Mouse (Mus musculus): ENCODE measurements around the gene Psma7. TPM values are rescaled to one million over a fixed set of nuclear protein-coding genes. Genes with fewer than 3 reads are reported as not detected.

Gene Psma7
- polyA plus RNA-seq (2012; rRNA removed) (259 and 298 TPM in 2 replicates), polyA plus RNA-seq (2014; fragmentation: Nextera tagmentation; extraction: Ambion mirVana) (501 and 620 TPM in 2 replicates)

DNA sequence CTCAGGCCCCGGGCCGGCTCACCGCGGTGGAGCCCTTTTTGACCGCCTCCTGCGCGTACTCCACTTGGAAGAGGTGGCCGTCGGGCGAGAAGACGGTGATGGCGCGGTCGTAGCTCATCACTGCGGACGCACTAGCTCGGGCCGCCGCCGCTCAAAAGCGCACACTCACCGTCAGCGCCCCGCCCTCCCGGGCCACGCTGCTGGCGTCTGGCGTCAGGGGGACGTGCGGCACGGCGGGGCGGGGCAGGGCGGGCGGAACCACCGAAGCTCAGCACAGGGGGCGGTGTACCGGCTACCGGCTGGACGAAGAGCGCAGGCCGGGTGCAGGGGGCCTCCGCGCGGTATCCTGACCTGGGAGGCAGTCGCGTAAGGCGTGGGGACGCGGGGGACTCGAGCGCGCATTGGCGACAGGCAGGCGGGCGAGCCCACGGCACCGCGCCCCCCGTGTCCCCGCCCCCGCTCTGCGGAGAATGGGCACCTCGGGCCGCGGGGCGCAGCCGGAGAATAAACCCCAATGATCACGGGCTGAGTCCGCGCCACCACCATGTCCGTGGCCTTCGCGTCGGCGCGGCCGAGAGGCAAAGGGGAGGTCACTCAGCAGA, at the start of gene Psma7, which contains the start of gene Ss18l1:
TSS of gene Psma7 (minus strand) at position 178 of the 602 bp plus-strand sequence.
TSS of gene Ss18l1 (plus strand) at position 254 of the 602 bp plus-strand sequence.
- Histone ChIP-seq H3K4me1 (ENCODE audit: control insufficient read depth, insufficient read depth, low read length) (peaks cover 23% of the 10 kb centered on the region), H3K27ac (replicated peaks; ENCODE audit: low read depth, low read length) (peak within 1 kb of the TSS; percentile 90), H3K36me3 (ENCODE audit: control insufficient read depth, insufficient read depth, low read length) (peaks cover 21% of the 10 kb centered on the region), H3K4me2 (replicated peaks; ENCODE audit: low read depth, low read length, severe bottlenecking) (peak within 1 kb of the TSS; percentile 88), H3K27me3 (ENCODE audit: control insufficient read depth, insufficient read depth, low read length) (no peaks in the 10 kb centered on the region), H3K9ac (ENCODE audit: low read depth, low read length, severe bottlenecking) (peak within 1 kb of the TSS; percentile 85), H3K4me3 (replicated peaks; ENCODE audit: low read length) (peak within 1 kb of the TSS; percentile 98), H3K9me3 (ENCODE audit: control insufficient read depth, low read length) (no peaks in the 10 kb centered on the region)
- DNase-seq (ENCODE audit: low spot score) (peak; percentile 86), ATAC-seq (ENCODE audit: low FRiP score, low read depth) (peak; percentile 95)
- under 1% methylated on average over 29 of the region's 78 CpGs for WGBS
- peak; percentile 43; the same call in 1 of the 2 replicates for TF ChIP-seq POLR2A (IDR thresholded peaks at IDR 0.05; ENCODE audit: borderline replicate concordance, extremely low read depth, insufficient read depth, insufficient read length)

DNA sequence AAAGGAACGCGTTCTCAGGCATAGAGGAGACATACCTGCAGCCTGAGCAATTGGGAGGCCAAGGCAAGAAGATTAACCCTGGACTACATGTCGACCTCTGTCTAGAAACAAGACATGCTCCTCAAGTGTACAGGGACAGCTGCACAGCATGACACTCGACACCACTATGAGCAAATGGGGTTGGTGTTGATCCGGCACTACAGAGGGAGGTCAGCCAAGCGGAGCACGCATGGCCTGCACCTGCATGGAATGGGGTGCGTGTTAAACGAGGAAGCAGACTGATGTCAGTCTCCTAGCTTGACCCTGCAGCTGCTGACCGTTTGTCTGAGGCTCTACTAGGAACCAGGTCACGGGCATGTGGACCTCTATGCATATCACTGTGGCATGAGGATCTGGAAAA, 48.1 kb upstream of the Psma7 start:
- Histone ChIP-seq H3K4me1 (ENCODE audit: control insufficient read depth, insufficient read depth, low read length) (no peaks in the 10 kb centered on the region), H3K27ac (replicated peaks; ENCODE audit: low read depth, low read length) (no peak overlapping the region), H3K27me3 (ENCODE audit: control insufficient read depth, insufficient read depth, low read length) (no peaks in the 10 kb centered on the region), H3K4me3 (replicated peaks; ENCODE audit: low read length) (no peak overlapping the region), H3K9me3 (ENCODE audit: control insufficient read depth, low read length) (no peaks in the 10 kb centered on the region; the same call in 1 of the 2 replicates), H3K9ac (ENCODE audit: low read depth, low read length, severe bottlenecking) (no peak overlapping the region), H3K36me3 (ENCODE audit: control insufficient read depth, insufficient read depth, low read length) (peaks cover 5% of the 10 kb centered on the region; the same call in 1 of the 2 replicates), H3K4me2 (replicated peaks; ENCODE audit: low read depth, low read length, severe bottlenecking) (no peak overlapping the region)
- WGBS = 49% methylated on average over 11 of the region's 11 CpGs
- no peak for TF ChIP-seq POLR2A (IDR thresholded peaks at IDR 0.05; ENCODE audit: borderline replicate concordance, extremely low read depth, insufficient read depth, insufficient read length)
- ATAC-seq (ENCODE audit: low FRiP score, low read depth) (no peak; the same call in 1 of the 2 replicates), DNase-seq (ENCODE audit: low spot score) (no peak)

DNA sequence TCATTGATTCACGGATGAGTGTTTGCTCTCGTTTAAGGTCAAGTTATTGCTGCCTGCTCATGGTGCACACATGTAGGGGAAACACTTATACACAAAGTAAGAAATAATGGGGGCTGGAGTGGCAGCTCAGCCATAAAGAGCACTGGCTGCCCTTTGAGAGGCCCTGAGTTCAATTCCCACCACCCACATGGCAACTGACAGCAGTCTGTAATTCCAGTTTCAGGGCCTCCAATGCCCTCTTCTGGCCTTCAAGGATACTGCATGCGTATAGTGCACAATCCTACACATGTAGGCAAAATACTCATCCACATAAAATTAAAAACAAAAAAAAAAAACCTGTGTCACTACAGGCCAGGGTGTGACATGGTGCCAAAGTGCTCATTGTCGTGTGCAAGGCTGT, 45.2 kb upstream of the Psma7 start:
- no peaks in the 10 kb centered on the region; the same call in 1 of the 2 replicates for H3K9me3 ChIP-seq (ENCODE audit: control insufficient read depth, low read length)

DNA sequence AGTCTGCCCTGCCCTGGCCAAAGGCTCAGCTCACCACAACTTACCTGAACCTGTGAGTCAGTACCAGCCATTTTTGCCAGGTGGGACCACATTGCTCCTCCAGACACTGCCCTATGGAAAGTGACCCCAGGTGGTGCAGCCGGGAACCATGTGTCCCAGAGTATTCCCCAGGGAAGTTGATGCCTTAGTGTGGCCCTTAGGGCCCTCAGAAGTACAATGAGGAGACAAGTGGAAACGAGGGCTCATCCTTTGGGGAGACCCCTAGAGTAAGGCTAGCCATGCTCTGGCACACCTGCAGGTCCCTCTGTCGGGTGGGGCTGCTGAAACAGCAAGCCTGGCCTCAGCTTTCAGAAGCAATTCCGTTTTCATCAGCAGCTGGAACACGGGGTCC, 44.4 kb upstream of the Psma7 start:
- no peaks in the 10 kb centered on the region; the same call in 1 of the 2 replicates for H3K9me3 ChIP-seq (ENCODE audit: control insufficient read depth, low read length)
- 81% methylated on average over 5 of the region's 5 CpGs for WGBS
- no peak overlapping the region for H3K9ac ChIP-seq (ENCODE audit: low read depth, low read length, severe bottlenecking)
- no peak overlapping the region for H3K27ac ChIP-seq (replicated peaks; ENCODE audit: low read depth, low read length)
- DNase-seq (ENCODE audit: low spot score) = no peak
- no peak for ATAC-seq (ENCODE audit: low FRiP score, low read depth)
- peaks cover 32% of the 10 kb centered on the region for H3K36me3 ChIP-seq (ENCODE audit: control insufficient read depth, insufficient read depth, low read length)
- H3K4me2 ChIP-seq (replicated peaks; ENCODE audit: low read depth, low read length, severe bottlenecking) = no peak overlapping the region
- H3K4me1 ChIP-seq (ENCODE audit: control insufficient read depth, insufficient read depth, low read length) = no peaks in the 10 kb centered on the region
- no peak overlapping the region for H3K4me3 ChIP-seq (replicated peaks; ENCODE audit: low read length)
- TF ChIP-seq POLR2A (IDR thresholded peaks at IDR 0.05; ENCODE audit: borderline replicate concordance, extremely low read depth, insufficient read depth, insufficient read length) = no peak
- H3K27me3 ChIP-seq (ENCODE audit: control insufficient read depth, insufficient read depth, low read length) = no peaks in the 10 kb centered on the region

More for the DNA sequence above, 45.2 kb upstream of the Psma7 start:
- Histone ChIP-seq H3K27me3 (ENCODE audit: control insufficient read depth, insufficient read depth, low read length) (no peaks in the 10 kb centered on the region), H3K27ac (replicated peaks; ENCODE audit: low read depth, low read length) (no peak overlapping the region), H3K4me3 (replicated peaks; ENCODE audit: low read length) (no peak overlapping the region), H3K4me2 (replicated peaks; ENCODE audit: low read depth, low read length, severe bottlenecking) (no peak overlapping the region), H3K36me3 (ENCODE audit: control insufficient read depth, insufficient read depth, low read length) (peaks cover 25% of the 10 kb centered on the region), H3K9ac (ENCODE audit: low read depth, low read length, severe bottlenecking) (no peak overlapping the region), H3K4me1 (ENCODE audit: control insufficient read depth, insufficient read depth, low read length) (no peaks in the 10 kb centered on the region)
- 91% methylated on average over 4 of the region's 4 CpGs for WGBS
- ATAC-seq (ENCODE audit: low FRiP score, low read depth) (no peak), DNase-seq (ENCODE audit: low spot score) (no peak)
- TF ChIP-seq POLR2A (IDR thresholded peaks at IDR 0.05; ENCODE audit: borderline replicate concordance, extremely low read depth, insufficient read depth, insufficient read length) = no peak

DNA sequence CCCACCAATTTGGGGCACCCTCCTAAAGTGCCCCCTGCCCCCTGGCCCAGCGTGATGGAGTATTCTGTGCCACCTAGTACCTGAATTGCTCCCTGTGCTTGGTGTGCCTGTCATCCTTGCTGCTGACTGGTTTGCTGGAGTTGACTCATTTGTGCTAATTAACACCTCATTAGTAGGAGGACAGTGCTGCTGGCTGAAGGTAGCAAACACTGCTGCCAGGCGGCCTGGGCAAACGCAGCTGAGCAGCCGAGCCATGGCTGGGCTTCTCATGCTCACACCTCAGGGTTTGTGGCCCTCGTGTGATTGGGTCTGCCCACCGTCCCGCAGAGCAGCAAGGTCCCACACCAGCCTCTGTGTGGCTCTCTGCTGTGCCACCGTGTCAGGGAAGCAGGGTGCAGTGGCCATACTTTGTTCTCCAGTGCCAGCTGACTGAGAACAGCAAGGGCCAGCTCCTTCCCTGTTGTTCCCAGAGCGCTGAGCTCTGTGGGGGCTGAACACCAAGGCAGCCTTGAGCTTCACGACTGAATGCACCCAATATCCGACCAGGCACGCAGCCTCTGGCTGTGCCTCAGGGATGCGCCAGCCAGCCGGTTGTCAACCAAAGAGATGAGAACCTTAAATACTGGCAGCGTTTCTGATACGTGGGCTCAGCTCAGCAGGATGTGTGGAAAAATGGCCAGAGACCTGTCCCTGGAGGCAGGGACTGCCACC, 43.8 kb upstream of the Psma7 start:
- no peaks in the 10 kb centered on the region for H3K4me1 ChIP-seq (ENCODE audit: control insufficient read depth, insufficient read depth, low read length)
- ATAC-seq (ENCODE audit: low FRiP score, low read depth) (no peak), DNase-seq (ENCODE audit: low spot score) (no peak)
- no peak overlapping the region for H3K4me2 ChIP-seq (replicated peaks; ENCODE audit: low read depth, low read length, severe bottlenecking)
- H3K27ac ChIP-seq (replicated peaks; ENCODE audit: low read depth, low read length) = no peak overlapping the region
- H3K27me3 ChIP-seq (ENCODE audit: control insufficient read depth, insufficient read depth, low read length) = no peaks in the 10 kb centered on the region
- H3K4me3 ChIP-seq (replicated peaks; ENCODE audit: low read length) = no peak overlapping the region
- H3K9me3 ChIP-seq (ENCODE audit: control insufficient read depth, low read length) = no peaks in the 10 kb centered on the region; the same call in 1 of the 2 replicates
- no peak overlapping the region for H3K9ac ChIP-seq (ENCODE audit: low read depth, low read length, severe bottlenecking)
- 64% methylated on average over 16 of the region's 16 CpGs for WGBS
- TF ChIP-seq POLR2A (IDR thresholded peaks at IDR 0.05; ENCODE audit: borderline replicate concordance, extremely low read depth, insufficient read depth, insufficient read length) = no peak
- H3K36me3 ChIP-seq (ENCODE audit: control insufficient read depth, insufficient read depth, low read length) = peaks cover 36% of the 10 kb centered on the region
